Comparison of ENCODE assay signal across 28 mouse cellular contexts in the genomic region with DNA sequence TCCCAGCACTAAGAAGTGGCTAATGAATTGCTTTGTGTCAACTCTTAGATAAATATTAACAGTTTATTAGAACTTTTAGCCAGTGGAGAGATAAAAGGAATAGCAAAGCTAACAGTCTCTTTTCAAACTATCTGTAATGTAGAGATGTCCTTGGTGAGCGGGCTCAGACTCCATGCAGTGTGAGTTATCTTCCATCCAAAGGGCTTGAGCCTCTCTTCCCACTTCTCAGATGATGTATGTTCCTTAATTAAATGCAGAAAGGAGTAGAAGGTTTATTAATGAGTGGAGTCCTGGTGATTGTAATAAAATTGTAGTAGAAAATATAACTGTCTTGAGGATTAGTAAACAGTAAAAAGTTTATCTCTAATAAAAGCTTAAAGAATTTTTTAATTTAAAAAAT.
"Had no signal": no experiment of that assay in that cellular context is flagged by ENCODE, and none has a peak within 500 bp of the region (broad histone marks: within the 10 kb centered on the region; RNA-seq: fewer than 3 reads in every experiment).

No protein-coding gene starts in this region.

- ATAC-seq: forebrain, embryonic 14.5 days; forebrain, embryonic 15.5 days; forebrain, embryonic 16.5 days; forebrain, postnatal 0 days had no signal

- H3K27me3 ChIP-seq: embryonic facial prominence, embryonic 12.5 days; embryonic facial prominence, embryonic 13.5 days; embryonic facial prominence, embryonic 15.5 days; forebrain, embryonic 12.5 days; forebrain, embryonic 13.5 days; forebrain, embryonic 15.5 days had no signal

- H3K9me3 ChIP-seq: embryonic facial prominence, embryonic 10.5 days; embryonic facial prominence, embryonic 12.5 days; embryonic facial prominence, embryonic 13.5 days; embryonic facial prominence, embryonic 15.5 days; forebrain, embryonic 10.5 days; forebrain, embryonic 12.5 days; forebrain, embryonic 13.5 days; forebrain, embryonic 15.5 days had no signal

- DNase-seq: cerebellum, adult 2 months; cerebellum, adult 8-10 months; cerebellum, adult 9-10 months; cerebellum, adult 9-11 months; cerebellum, postnatal 10 days; cerebellum, postnatal 14 days; cerebellum, postnatal 25 days; cerebellum, postnatal 36 days; embryo, embryonic 11 days; forebrain, postnatal 0 days; gastrocnemius, adult 2 months; gastrocnemius, postnatal 10 days; gastrocnemius, postnatal 14 days; gastrocnemius, postnatal 25 days; gastrocnemius, postnatal 36 days; heart, adult 18-20 months; heart, adult 2 months had no signal

- H3K4me1 ChIP-seq: embryonic facial prominence, embryonic 10.5 days; embryonic facial prominence, embryonic 12.5 days; embryonic facial prominence, embryonic 13.5 days; embryonic facial prominence, embryonic 15.5 days; forebrain, embryonic 10.5 days; forebrain, embryonic 12.5 days; forebrain, embryonic 13.5 days; forebrain, embryonic 15.5 days had no signal

- H3K4me3 ChIP-seq: embryonic facial prominence, embryonic 10.5 days; embryonic facial prominence, embryonic 12.5 days; embryonic facial prominence, embryonic 13.5 days; embryonic facial prominence, embryonic 15.5 days; erythroblast, embryonic 14.5 days; forebrain, embryonic 10.5 days; forebrain, embryonic 12.5 days; forebrain, embryonic 13.5 days; forebrain, embryonic 15.5 days; gastrocnemius, adult 2 months; heart, adult 2 months had no signal

- H3K9ac ChIP-seq: embryonic facial prominence, embryonic 12.5 days; embryonic facial prominence, embryonic 13.5 days; embryonic facial prominence, embryonic 15.5 days; forebrain, embryonic 12.5 days; forebrain, embryonic 13.5 days; forebrain, embryonic 15.5 days; forebrain, postnatal 0 days had no signal

- H3K4me2 ChIP-seq: embryonic facial prominence, embryonic 12.5 days; embryonic facial prominence, embryonic 13.5 days; embryonic facial prominence, embryonic 15.5 days; forebrain, embryonic 12.5 days; forebrain, embryonic 13.5 days; forebrain, embryonic 15.5 days had no signal

- H3K36me3 ChIP-seq: embryonic facial prominence, embryonic 10.5 days; embryonic facial prominence, embryonic 12.5 days; embryonic facial prominence, embryonic 13.5 days; embryonic facial prominence, embryonic 15.5 days; forebrain, embryonic 10.5 days; forebrain, embryonic 12.5 days; forebrain, embryonic 15.5 days had no signal

- H3K27ac ChIP-seq: embryonic facial prominence, embryonic 10.5 days; embryonic facial prominence, embryonic 12.5 days; embryonic facial prominence, embryonic 13.5 days; embryonic facial prominence, embryonic 15.5 days; forebrain, embryonic 10.5 days; forebrain, embryonic 12.5 days; forebrain, embryonic 13.5 days; forebrain, embryonic 15.5 days; gastrocnemius, adult 2 months; heart, adult 2 months had no signal
